Mouse (Mus musculus) bone marrow macrophage, adult 2 months (primary cell): ENCODE results near the gene D17H6S53E. TPM values are rescaled to one million over a fixed set of nuclear protein-coding genes. Genes with fewer than 3 reads are reported as not detected.

Source experiments
- H3K27ac ChIP-seq: 2 replicates; pipeline ENCODE4 v1.5.1; 2012; ENCODE audit warnings: low read depth, low read length; ENCODE audit not compliant: insufficient read depth
- H3K4me1 ChIP-seq: 2 replicates; pipeline ENCODE4 v1.6.1; 2012; ENCODE audit warnings: low read length; ENCODE audit not compliant: control insufficient read depth, insufficient read depth
- H3K4me3 ChIP-seq: 2 replicates; pipeline ENCODE4 v1.5.1; 2012; ENCODE audit warnings: mild to moderate bottlenecking, low read length, moderate library complexity; ENCODE audit not compliant: insufficient read depth
- CTCF ChIP-seq: IDR thresholded peaks from 2 replicates; pipeline ENCODE4 v1.5.1; 2012; ENCODE audit warnings: low read depth, mild to moderate bottlenecking, low read length, moderate library complexity
- POLR2A ChIP-seq: IDR thresholded peaks from 2 replicates; pipeline ENCODE4 v1.6.1; 2012; ENCODE audit warnings: mild to moderate bottlenecking, low read depth, low read length, borderline replicate concordance
- polyA plus RNA-seq: library from polyadenylated mRNA; stranded (reverse); fragments of >200 nt; gene quantifications from 2 replicates; pipeline ENCODE4 v1.2.4, GENCODE M21; 2012; ENCODE audit not compliant: missing spikeins, insufficient read depth, insufficient read length

Gene D17H6S53E
- polyA plus RNA-seq, 1 experiment = 30.4 TPM

DNA sequence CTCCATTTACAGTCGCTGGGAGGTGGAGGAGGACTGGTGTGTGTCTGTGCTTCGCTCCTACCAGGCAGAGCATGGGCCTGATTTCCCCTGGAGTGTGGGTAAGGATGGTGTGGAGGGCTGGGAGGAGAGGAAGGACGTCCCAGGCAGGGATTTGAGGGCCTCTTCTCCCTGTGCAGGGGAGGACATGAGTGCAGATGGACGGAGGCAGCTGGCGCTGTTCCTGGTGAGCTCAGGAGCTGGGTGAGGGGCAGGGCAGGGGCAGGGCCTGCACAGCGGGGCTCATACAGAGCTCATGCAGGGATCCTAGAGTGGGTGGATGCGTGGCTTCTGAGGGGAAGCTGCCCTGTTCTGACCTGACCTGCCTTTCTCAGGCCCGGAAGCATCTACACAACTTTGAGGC, 23.9 kb upstream of the D17H6S53E start:
- Histone ChIP-seq H3K4me1 (no peaks in the 10 kb centered on the region), H3K4me3 (no peak overlapping the region), H3K27ac (no peak overlapping the region)
- TF ChIP-seq CTCF = no peak
- TF ChIP-seq POLR2A = no peak

DNA sequence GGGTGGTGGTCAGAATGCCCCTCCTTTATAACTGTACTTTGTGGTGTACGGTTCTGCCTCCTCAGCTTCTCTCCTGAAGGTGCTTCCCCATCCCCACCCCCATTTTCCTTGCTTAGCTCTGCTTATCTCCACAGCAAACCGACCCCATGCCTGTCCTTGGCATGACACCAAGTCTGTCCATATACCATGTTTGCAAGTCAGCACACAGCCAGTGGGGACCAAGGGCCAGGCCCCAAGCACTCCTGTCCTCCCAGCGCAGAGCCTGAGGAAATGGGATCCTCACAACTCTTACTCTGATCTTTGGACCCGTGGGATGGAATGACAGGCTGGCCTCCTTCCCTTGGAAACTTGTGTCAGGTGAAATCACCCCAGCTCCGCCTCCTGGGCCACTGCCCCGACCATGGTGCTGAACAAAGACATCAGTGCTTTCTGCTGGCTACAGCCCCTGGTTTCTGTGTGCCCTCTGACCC, 22.9 kb upstream of the D17H6S53E start:
- H3K4me1 ChIP-seq = no peaks in the 10 kb centered on the region
- no peak overlapping the region for H3K4me3 ChIP-seq
- TF ChIP-seq POLR2A = no peak
- no peak for TF ChIP-seq CTCF
- H3K27ac ChIP-seq = no peak overlapping the region

- TF ChIP-seq CTCF (no peak), POLR2A (no peak)
- Histone ChIP-seq H3K4me3 (no peak overlapping the region), H3K4me1 (no peaks in the 10 kb centered on the region), H3K27ac (no peak overlapping the region)
Measured at GRCm38 (mm10) chr17:35104079-35104478, 22.1 kb upstream of the D17H6S53E start.

GRCm38 (mm10) chr17:35104754-35105153, 21.4 kb upstream of the D17H6S53E start:
- Histone ChIP-seq H3K27ac (no peak overlapping the region), H3K4me1 (no peaks in the 10 kb centered on the region), H3K4me3 (no peak overlapping the region)
- TF ChIP-seq POLR2A (no peak), CTCF (no peak)

DNA sequence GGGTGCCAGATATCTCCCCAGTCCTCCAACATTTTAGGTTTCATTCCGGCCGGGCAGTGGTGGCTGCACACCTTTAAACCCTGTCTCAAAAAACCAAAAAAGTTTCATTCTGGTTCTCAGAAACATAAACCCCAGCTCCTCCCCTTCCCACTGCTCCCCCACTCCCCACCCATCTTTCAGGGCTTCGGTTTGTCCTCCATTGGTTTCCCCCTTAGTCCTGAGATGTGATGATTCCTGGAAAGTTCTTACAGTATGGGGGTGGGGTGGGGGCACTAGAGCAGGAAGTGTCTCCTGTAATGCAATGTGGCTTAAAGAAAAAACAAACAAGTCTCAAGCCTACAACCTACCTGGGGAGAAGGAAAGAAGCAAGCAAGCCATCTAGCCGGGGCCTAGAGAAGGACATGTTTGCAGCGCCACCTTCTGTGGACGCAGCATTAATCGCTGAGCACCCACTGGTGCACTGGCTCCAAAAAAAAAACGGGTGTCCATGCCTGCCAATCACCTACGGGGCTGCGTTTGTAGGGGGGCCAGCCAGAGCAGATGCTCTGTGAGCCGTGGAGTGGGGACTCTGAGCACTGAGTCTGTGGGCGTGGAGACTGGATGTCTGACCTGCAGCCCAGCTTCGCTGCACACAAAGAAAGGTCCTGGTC, 20.3 kb upstream of the D17H6S53E start:
- Histone ChIP-seq H3K4me3 (no peak overlapping the region), H3K27ac (no peak overlapping the region), H3K4me1 (no peaks in the 10 kb centered on the region)
- no peak for TF ChIP-seq CTCF
- no peak for TF ChIP-seq POLR2A

DNA sequence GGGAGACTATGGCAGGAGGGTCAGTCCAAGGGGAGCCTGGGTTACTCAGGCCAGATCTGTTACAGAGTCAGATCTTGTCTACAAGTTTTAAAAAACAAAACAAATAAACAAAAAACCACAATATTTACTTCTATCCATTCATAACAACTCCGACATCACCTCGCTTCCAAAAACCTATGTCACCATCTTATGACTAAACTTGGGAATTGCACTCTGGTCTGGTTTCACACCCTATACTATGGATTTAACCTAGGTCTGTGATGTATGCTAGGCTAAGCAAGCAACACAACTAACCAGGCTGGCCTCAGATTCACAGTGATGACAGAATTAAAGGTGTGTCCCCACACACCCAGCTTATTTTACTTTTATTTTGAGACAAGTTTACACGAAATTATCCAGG, 19.7 kb upstream of the D17H6S53E start:
- H3K4me1 ChIP-seq = no peaks in the 10 kb centered on the region
- H3K4me3 ChIP-seq = no peak overlapping the region
- TF ChIP-seq CTCF (no peak), POLR2A (no peak)

GRCm38 (mm10) chr17:35108097-35108496, 18.1 kb upstream of the D17H6S53E start, which contains the start of gene Ly6g5c:
Ly6g5c (plus strand) TSS chr17:35108279.
- no peak for TF ChIP-seq POLR2A
- Histone ChIP-seq H3K27ac (no peak within 1 kb of the TSS), H3K4me1 (no peaks in the 10 kb centered on the region), H3K4me3 (no peak within 1 kb of the TSS)

More for the DNA sequence above, 19.7 kb upstream of the D17H6S53E start:
- H3K27ac ChIP-seq = no peak overlapping the region

DNA sequence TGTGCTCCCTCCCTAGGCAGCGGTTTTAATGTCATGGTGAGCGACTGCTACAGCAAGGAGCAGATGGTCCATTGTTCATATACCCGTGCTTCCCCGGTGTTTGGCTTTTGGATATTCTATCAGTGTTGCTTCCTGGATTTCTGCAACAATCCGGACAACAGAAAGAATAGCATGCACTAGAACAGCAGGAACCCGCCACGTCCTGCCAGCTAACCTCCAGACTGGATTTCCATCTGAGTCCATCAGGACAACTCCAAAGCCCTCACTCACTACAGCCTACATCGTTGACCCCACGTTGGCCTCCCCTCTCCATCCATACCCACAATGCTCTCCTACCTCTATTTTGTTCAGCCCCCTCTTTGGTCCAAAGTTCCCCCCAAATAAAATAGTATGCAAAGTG, 14.4 kb upstream of the D17H6S53E start:
- Histone ChIP-seq H3K4me1 (no peaks in the 10 kb centered on the region), H3K27ac (no peak overlapping the region), H3K4me3 (no peak overlapping the region)
- TF ChIP-seq POLR2A = no peak
- no peak for TF ChIP-seq CTCF

DNA sequence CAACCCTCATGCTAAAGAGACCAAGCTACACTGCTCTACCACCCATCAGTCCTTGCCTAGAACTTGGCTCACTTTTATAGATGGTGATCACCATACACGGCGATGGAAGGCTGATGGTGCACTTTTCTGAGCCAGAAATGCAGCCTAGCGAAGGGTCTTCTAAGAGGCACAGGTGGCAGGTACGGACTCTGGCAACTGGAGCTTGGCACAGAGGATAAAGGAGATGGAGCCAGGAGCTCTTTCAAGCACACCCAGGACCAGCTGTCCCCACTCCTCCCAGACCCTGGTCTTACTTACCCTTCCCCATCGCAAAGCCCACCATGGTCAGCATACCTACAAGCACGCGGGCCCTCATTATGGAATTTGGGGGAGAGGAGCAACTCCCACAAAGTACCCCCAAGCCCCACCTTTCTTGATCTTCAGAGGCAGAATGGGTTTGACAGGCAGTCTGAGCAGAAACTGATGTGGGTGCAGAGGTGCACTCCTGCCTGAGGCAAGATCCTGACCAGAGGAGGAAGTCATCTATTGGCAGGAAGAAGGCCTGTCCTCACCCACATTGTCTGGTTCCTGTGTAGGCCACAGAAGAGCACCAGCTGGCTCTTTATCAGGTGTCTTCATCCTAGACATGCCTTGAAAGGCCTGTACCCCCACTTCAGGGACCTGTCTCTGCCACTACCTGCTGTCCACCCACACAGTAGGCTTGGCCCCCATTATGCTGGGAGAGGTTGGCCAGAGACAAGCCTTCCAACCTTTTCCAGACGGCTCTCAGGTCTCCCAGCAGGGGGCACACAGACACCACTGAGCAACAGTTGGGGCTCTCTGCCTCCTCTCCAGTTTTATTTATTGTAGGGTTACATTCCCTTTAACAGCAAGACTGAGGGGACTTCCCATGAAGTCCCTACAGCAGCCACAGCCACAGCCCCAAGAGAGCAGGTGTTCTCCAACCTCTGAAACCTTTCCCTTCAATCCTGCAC, 10.8 kb upstream of the D17H6S53E start, which contains the start of gene Ly6g5b:
Gene Ly6g5b, minus strand, starts transcription at position 383 of the 974 bp plus-strand sequence.
- TF ChIP-seq POLR2A (no peak), CTCF (peak; percentile 19; the same call in 1 of the 2 replicates)
- Histone ChIP-seq H3K4me1 (peaks cover 4% of the 10 kb centered on the region; the same call in 1 of the 2 replicates), H3K27ac (no peak within 1 kb of the TSS), H3K4me3 (no peak within 1 kb of the TSS)
